ENCODE assay signal across 9 mouse cellular contexts in genomic region chr6:146344732-146345131, GRCm38 (mm10).
DNase-seq lines count a peak whose midpoint lies in the region; ATAC-seq and TF ChIP-seq lines count a peak whose summit lies in the region.
"Had no signal": no experiment of that assay in that cellular context is flagged by ENCODE, and none has a peak within 500 bp of the region (broad histone marks: within the 10 kb centered on the region; RNA-seq: fewer than 3 reads in every experiment).

No protein-coding gene starts in this region.

- H3K4me3 ChIP-seq in hindbrain, embryonic 10.5 days, result no peak overlapping the region
- no peak overlapping the region for H3K4me3 ChIP-seq in hindbrain, embryonic 12.5 days
- H3K4me3 ChIP-seq in thymus, adult 2 months (ENCODE audit: control insufficient read depth, insufficient read depth, low read length), result no peak overlapping the region
- H3K4me3 ChIP-seq: embryonic facial prominence, embryonic 12.5 days had no signal

- no peak for ATAC-seq in hindbrain, embryonic 12.5 days (ENCODE audit: low FRiP score)

- no peaks in the 10 kb centered on the region for H3K27me3 ChIP-seq in hindbrain, embryonic 10.5 days (ENCODE audit: insufficient read depth, poor library complexity, severe bottlenecking)
- H3K27me3 ChIP-seq in hindbrain, embryonic 12.5 days, result no peaks in the 10 kb centered on the region
- H3K27me3 ChIP-seq in thymus, adult 2 months (ENCODE audit: control insufficient read depth, insufficient read depth, low read length), result no peaks in the 10 kb centered on the region
- H3K27me3 ChIP-seq: embryonic facial prominence, embryonic 12.5 days had no signal

- no peak overlapping the region for H3K27ac ChIP-seq in hindbrain, embryonic 10.5 days
- no peak overlapping the region for H3K27ac ChIP-seq in hindbrain, embryonic 12.5 days
- H3K27ac ChIP-seq in thymus, adult 2 months (ENCODE audit: control insufficient read depth, insufficient read depth, low read length), result no peak overlapping the region
- H3K27ac ChIP-seq: embryonic facial prominence, embryonic 12.5 days had no signal

- no peak for TF ChIP-seq POLR2A in thymus, adult 2 months (IDR thresholded peaks at IDR 0.05; ENCODE audit: control insufficient read depth, extremely low read depth, insufficient read depth, low read length, poor library complexity)

- H3K4me1 ChIP-seq in hindbrain, embryonic 10.5 days (replicated peaks), result peaks cover 15% of the 10 kb centered on the region
- H3K4me1 ChIP-seq in hindbrain, embryonic 12.5 days, result peaks cover 12% of the 10 kb centered on the region
- no peaks in the 10 kb centered on the region for H3K4me1 ChIP-seq in thymus, adult 2 months (replicated peaks; ENCODE audit: control insufficient read depth, insufficient read depth, low read length)

- no peaks in the 10 kb centered on the region for H3K9me3 ChIP-seq in hindbrain, embryonic 10.5 days
- H3K9me3 ChIP-seq in hindbrain, embryonic 12.5 days (replicated peaks), result no peaks in the 10 kb centered on the region
- H3K9me3 ChIP-seq: embryonic facial prominence, embryonic 12.5 days had no signal

- TF ChIP-seq CTCF in thymus, adult 2 months (IDR thresholded peaks at IDR 0.05; ENCODE audit: borderline replicate concordance, control insufficient read depth, extremely low read depth, insufficient read depth, low read length, poor library complexity), result no peak

- no peak overlapping the region for H3K9ac ChIP-seq in hindbrain, embryonic 12.5 days
- H3K9ac ChIP-seq: embryonic facial prominence, embryonic 12.5 days had no signal

- 95% methylated on average over 3 of the region's 3 CpGs for WGBS in hindbrain, embryonic 10.5 days
- 88% methylated on average over 3 of the region's 3 CpGs for WGBS in hindbrain, embryonic 12.5 days
- WGBS in thymus, adult 2 months, result 98% methylated on average over 3 of the region's 3 CpGs

- H3K4me2 ChIP-seq in hindbrain, embryonic 12.5 days (replicated peaks), result no peak overlapping the region
- H3K4me2 ChIP-seq: embryonic facial prominence, embryonic 12.5 days had no signal

- DNase-seq in hindbrain, embryonic 10.5 days (ENCODE audit: low spot score), result peak; percentile 45
- DNase-seq in thymus, adult 2 months, result peak; percentile 26
- DNase-seq in thymus, adult 18-20 months, result no peak
- DNase-seq in embryo, embryonic 9.5 days (ENCODE audit: extremely low spot score), result peak; percentile 42
- DNase-seq in mesoderm, embryonic 11.5 days (ENCODE audit: low read depth, low spot score), result peak; percentile 45
- no peak for DNase-seq in heart, adult 18-20 months
- DNase-seq in ovary, postnatal 36 days (ENCODE audit: low spot score), result no peak

- no peaks in the 10 kb centered on the region for H3K36me3 ChIP-seq in hindbrain, embryonic 10.5 days
- no peaks in the 10 kb centered on the region for H3K36me3 ChIP-seq in hindbrain, embryonic 12.5 days
- H3K36me3 ChIP-seq in thymus, adult 2 months (ENCODE audit: control insufficient read depth, insufficient read depth, low read length), result peaks cover 56% of the 10 kb centered on the region
- H3K36me3 ChIP-seq: embryonic facial prominence, embryonic 12.5 days had no signal

Comparison
In these comparisons a context has a peak if more than half of its experiments do, and no peak if none do; other contexts are left out.
1. DNase-seq: peak in hindbrain, embryonic 10.5 days (single experiment), thymus, adult 2 months (single experiment), embryo, embryonic 9.5 days (single experiment) and mesoderm, embryonic 11.5 days (single experiment); none in thymus, adult 18-20 months (0 of 2), heart, adult 18-20 months (0 of 2) and ovary, postnatal 36 days (single experiment).